Mouse (Mus musculus) cerebellum, postnatal 25 days (tissue): ENCODE results near the gene Zfp423.

ENCODE experiments used
- DNase-seq, 2 experiments: peaks; one replicate each; pipeline ENCODE4 v3.0.0; 2021; ENCODE audit warnings: mixed read lengths in 2 of 2

Zfp423 gene

GRCm38 (mm10) chr8:87740946-87741530 is 218.4 kb downstream of the Zfp423 start:
- no peak for DNase-seq

GRCm38 (mm10) chr8:87737900-87738299 is 221.5 kb downstream of the Zfp423 start:
- DNase-seq, result no peak

GRCm38 (mm10) chr8:87734902-87735301 is 224.5 kb downstream of the Zfp423 start:
- DNase-seq, result no peak

- DNase-seq, result no peak
Observed at GRCm38 (mm10) chr8:87734496-87734895, 224.9 kb downstream of the Zfp423 start.

- no peak for DNase-seq
Observed at GRCm38 (mm10) chr8:87731062-87731461, 228.3 kb downstream of the Zfp423 start.

- no peak for DNase-seq
Observed at GRCm38 (mm10) chr8:87723015-87723414, 236.4 kb downstream of the Zfp423 start.

- DNase-seq, result no peak
Observed at GRCm38 (mm10) chr8:87719137-87719815, 240.1 kb downstream of the Zfp423 start.

- DNase-seq, result no peak
Observed at GRCm38 (mm10) chr8:87717445-87717844, 241.9 kb downstream of the Zfp423 start.

- DNase-seq, result no peak
Observed at GRCm38 (mm10) chr8:87716726-87717248, 242.6 kb downstream of the Zfp423 start.

- DNase-seq, result peak; percentile 87 to 92
Observed at GRCm38 (mm10) chr8:87715731-87716682, 243.4 kb downstream of the Zfp423 start.

GRCm38 (mm10) chr8:87713946-87714345 is 245.4 kb downstream of the Zfp423 start:
- no peak for DNase-seq

GRCm38 (mm10) chr8:87711955-87712354 is 247.4 kb downstream of the Zfp423 start:
- DNase-seq, result peak in 1 of 2 experiments; percentile 45

- DNase-seq, result peak; percentile 64 to 66
Observed at GRCm38 (mm10) chr8:87708127-87708637, 251.2 kb downstream of the Zfp423 start.

- DNase-seq, result no peak
Observed at GRCm38 (mm10) chr8:87707176-87707575, 252.2 kb downstream of the Zfp423 start.

- DNase-seq, result no peak
Observed at GRCm38 (mm10) chr8:87704756-87705155, 254.6 kb downstream of the Zfp423 start.

- peak; percentile 64 to 67 for DNase-seq
Observed at GRCm38 (mm10) chr8:87702790-87703311, 256.5 kb downstream of the Zfp423 start.

GRCm38 (mm10) chr8:87702051-87702521 is 257.3 kb downstream of the Zfp423 start:
- peak; percentile 77 to 82 for DNase-seq

GRCm38 (mm10) chr8:87701583-87701982 is 257.8 kb downstream of the Zfp423 start:
- no peak for DNase-seq

- no peak for DNase-seq
Observed at GRCm38 (mm10) chr8:87700321-87700720, 259.1 kb downstream of the Zfp423 start.

- DNase-seq, result no peak
Observed at GRCm38 (mm10) chr8:87697127-87697526, 262.3 kb downstream of the Zfp423 start.

GRCm38 (mm10) chr8:87693741-87694140 is 265.7 kb downstream of the Zfp423 start:
- DNase-seq, result no peak
